Mouse (Mus musculus): ENCODE measurements at regions not wholly inside any gene's neighbourhood (a gene's known extent, or its start where the extent isn't known, plus 50 kb on each side); places are given as distances from the start of the nearest gene placed in this dataset.

DNA sequence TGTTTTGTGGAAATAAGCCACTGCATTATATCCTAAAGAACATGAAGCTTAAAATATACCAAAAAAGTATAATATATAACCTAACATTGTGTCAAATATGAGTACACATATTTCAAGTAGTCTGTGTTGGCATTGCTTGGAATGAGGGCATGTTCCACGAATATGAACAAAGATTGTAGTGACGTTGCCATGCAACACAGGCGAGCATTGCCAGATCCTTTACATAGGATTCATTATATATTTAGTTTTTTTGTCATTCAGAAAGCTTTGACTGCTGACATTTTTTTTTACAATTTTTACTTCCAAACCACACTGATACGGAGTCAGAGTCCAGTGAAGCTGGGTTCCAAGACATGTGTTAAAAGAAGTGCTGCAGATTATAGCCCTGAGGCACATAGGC, 900.1 kb downstream of the Efnb2 start:
- DNase-seq (ENCODE audit: extremely low spot score in 1 of 2, low spot score in 2 of 2): no peak
- no peak overlapping the region for H3K4me3 ChIP-seq
- H3K27ac ChIP-seq: no peak overlapping the region
- no peak for TF ChIP-seq CTCF (IDR thresholded peaks at IDR 0.05)
- intact Hi-C loops (cut with DNase I): no loop called here

DNA sequence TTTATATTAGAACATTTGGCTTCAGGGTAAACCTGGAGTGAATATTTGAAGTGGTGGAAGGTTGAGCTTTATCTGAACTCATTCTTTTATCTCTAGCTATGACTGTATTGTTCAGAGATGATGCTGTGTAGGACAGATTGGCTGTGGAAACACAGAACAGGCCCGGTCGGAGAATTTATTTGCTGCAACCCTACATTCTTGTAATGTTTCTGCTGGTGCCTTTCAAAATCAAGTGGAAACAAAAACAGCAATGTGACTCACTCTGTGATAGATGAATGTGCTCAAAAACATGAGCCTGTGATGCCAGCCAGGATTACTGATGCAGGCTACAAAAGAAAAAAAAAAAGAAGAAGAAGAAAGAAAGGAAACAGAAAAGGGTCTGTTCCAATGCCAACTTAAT, 928.3 kb downstream of the Efnb2 start:
- TF ChIP-seq CTCF (IDR thresholded peaks at IDR 0.05): no peak
- DNase-seq (ENCODE audit: extremely low spot score in 1 of 2, low spot score in 2 of 2): no peak
- Histone ChIP-seq H3K27ac (no peak overlapping the region), H3K4me3 (no peak overlapping the region)
- intact Hi-C loops (cut with DNase I): no loop called here

DNA sequence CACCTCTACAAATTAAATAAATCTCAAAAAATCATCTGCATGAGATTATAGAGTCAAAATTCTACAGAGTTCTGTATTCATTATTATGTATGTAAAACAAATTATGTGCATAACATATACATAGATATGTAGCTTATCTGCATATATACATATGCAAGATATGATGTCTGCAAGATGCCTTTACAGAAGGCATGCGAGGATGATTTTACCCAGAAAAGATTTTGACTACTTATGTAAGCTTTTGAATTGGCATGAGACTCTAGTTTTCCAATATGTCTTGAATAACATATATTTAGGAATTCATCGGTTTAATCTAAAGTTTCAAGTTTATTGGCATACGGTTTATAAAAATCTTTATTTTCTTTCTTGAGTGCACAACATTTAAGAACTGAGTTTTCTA, 939.2 kb downstream of the Efnb2 start:
- DNase-seq (ENCODE audit: extremely low spot score in 1 of 2, low spot score in 2 of 2): no peak
- H3K4me3 ChIP-seq: no peak overlapping the region
- no peak overlapping the region for H3K27ac ChIP-seq
- no peak for TF ChIP-seq CTCF (IDR thresholded peaks at IDR 0.05)
- intact Hi-C loops (cut with DNase I): no loop called here

DNA sequence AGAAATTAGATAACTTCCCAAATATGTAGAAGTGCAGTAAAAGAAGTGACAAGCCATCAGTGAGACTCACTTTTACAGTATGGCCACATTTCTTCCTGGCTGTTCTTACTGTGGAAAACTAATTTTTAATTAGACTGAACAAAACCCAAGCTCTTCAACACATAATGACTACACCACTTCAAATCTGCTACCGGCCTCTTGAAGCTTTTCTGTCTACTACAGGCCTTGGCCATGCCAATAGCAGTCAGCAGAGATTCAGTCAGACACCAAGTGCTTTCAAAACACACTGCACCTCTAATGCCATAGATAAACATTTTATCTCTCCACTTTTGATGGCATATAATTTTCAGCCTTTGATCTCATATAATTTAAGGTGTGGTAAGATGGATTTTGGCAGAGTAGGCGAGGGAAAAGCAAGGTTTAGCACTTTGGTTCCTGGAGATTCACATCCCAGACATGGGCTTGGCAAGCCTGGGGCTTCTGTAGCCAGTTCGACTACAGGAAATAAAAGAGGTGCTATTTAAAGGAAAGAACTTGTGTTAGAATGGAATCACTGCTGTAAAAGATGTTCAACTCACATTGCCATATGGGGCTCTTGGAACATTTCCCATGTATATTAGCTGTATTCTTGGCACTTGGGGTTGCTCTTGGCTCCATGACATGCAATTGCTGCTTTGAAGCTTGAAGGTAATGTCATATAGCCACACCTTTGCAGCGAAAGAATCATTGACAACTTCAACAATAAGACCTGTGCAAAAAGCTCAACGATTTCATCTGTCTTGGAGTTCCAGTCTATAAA, 941.9 kb downstream of the Efnb2 start:
- DNase-seq (ENCODE audit: extremely low spot score in 1 of 2, low spot score in 2 of 2): peak; percentile 23 to 39
- intact Hi-C loops (cut with DNase I): no loop called here
- no peak for TF ChIP-seq CTCF (IDR thresholded peaks at IDR 0.05)
- Histone ChIP-seq H3K27ac (peak overlapping the region; percentile 67), H3K4me3 (no peak overlapping the region)

DNA sequence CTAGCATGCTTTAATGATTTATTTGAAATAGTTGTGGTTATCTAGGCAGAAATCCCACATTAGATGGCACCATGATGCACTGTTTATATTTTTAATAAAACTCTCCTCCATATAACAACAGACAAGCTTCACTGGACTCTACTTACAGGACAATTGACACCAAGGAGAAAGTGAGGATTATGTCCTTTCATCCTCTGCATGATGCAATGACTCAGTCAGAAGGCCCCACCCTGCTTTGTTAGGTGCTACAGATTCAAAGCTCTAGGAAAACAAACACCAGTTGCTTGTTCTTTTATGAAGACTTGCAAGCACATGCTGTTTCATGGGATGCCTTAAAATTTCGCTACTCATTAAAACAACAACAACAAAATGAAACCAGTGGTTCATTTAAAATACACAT, 950.3 kb downstream of the Efnb2 start:
- TF ChIP-seq CTCF (IDR thresholded peaks at IDR 0.05): no peak
- Histone ChIP-seq H3K27ac (no peak overlapping the region), H3K4me3 (no peak overlapping the region)
- intact Hi-C loops (cut with DNase I): no loop called here
- no peak for DNase-seq (ENCODE audit: extremely low spot score in 1 of 2, low spot score in 2 of 2)

DNA sequence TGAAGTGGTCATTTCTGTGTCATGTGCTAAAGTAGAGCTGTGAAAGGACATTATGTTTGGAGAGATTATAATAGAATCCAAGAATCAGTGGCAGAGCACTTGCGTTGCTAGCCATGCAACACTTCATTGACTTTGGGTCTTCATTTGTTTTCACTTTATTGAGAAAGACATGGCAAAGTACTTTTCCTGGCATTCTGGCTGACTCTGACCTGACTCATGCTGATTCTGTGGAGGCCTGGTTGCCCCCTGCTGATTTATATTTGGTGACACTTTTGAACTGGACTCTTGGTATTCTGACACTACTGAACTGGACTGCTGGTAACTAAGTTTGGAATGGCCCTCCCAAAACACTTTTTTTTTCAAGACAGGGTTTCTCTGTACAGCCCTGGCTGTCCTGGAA, 951.6 kb downstream of the Efnb2 start:
- no peak for DNase-seq (ENCODE audit: extremely low spot score in 1 of 2, low spot score in 2 of 2)
- intact Hi-C loops (cut with DNase I): no loop called here
- Histone ChIP-seq H3K4me3 (no peak overlapping the region), H3K27ac (no peak overlapping the region)
- TF ChIP-seq CTCF (IDR thresholded peaks at IDR 0.05): no peak

- H3K4me3 ChIP-seq: no peak overlapping the region
- intact Hi-C loops (cut with DNase I): no loop called here
- H3K27ac ChIP-seq: no peak overlapping the region
- no peak for DNase-seq (ENCODE audit: extremely low spot score in 1 of 2, low spot score in 2 of 2)
- TF ChIP-seq CTCF (IDR thresholded peaks at IDR 0.05): no peak
Measured at GRCm38 (mm10) chr8:7691355-7691996, 969.6 kb downstream of the Efnb2 start.

DNA sequence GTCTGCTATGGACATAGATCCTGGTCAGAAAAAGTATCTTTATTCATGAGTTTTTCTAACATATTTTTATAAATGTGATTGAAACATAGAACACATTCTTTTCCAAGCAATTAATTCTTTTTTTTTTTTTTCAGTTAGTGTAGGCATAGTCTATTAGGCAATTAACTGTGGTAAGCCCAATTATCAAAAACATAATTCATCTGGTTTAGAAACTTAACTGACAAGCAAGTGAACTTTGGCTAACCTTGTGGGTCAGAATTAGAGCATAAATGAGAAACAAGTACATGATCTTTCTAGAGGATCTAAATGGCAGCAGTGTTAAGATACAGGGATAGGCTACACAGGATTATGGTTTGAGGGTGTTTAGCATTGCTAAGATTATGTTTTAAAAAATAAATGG, 1007.2 kb downstream of the Efnb2 start:
- TF ChIP-seq CTCF (IDR thresholded peaks at IDR 0.05): no peak
- Histone ChIP-seq H3K27ac (no peak overlapping the region), H3K4me3 (no peak overlapping the region)
- intact Hi-C loops (cut with DNase I): no loop called here
- no peak for DNase-seq (ENCODE audit: extremely low spot score in 1 of 2, low spot score in 2 of 2)

Measured in left cerebral cortex, adult 2 months (tissue).